Mouse (Mus musculus) frontal cortex, postnatal 25 days (tissue): Measurements from ENCODE around the gene Srsf3.
"Not testable (repeated sequence)": the region's sequence is repeated elsewhere in the genome, so short reads cannot be mapped to it uniquely, and the experiment has no call there.

ENCODE experiments used
- DNase-seq, 2 experiments: peaks; one replicate each; pipeline ENCODE4 v3.0.0; 2022; ENCODE audit warnings: low spot score in 2 of 2

Srsf3 gene

DNA sequence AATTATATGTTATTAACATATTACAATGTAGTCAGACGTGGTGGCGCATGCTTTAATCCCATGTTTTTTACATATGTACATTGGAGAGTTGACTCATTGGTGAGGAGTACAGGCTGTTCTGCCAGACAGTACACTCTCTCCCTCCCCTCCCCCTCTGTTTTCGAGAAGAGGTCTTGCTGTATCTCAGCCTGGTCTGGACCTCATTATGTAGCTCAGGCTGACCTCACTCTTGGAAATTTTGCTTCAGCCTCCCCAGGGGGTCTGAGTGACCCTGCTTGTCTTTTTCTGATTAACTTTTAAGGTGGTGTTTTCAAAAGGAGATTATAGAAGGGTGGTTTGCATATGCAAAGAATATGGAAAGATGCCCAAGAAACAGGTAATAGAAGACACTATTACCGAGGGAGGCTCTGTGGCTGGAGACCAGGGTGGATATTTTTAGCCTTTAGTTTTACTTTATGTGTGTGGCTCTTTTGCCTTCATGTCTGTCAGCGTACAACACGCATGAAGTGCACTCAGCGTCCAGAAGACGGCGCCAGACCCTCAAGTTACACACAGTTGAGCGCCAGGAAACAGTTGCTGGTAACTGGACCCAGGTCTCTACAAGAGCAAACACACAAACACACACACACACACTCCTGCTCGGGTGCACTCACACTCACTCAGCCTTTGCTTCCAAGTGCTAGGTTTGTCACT lies 14.0 kb upstream of the Srsf3 start:
- DNase-seq, result no peak

DNA sequence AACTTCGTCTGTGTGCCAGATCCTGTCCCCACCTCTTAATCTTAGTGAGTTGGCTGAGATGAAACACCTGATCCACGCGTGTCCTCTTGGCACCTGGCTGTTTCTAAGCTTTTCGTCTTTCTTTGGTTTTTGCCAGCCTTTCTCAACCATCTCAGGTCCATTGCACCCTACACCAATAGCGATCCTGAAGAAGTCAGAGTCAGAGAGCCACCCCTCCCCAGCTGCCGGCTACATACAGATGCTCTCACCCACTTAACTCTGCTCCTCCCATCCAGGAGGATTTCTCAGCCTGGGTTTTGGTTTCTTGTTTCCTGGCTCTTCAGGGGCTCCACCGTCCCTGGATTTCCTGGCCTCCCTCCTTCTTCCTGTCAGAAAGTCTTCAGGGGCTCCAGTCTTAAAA lies 13.0 kb upstream of the Srsf3 start:
- no peak for DNase-seq

DNA sequence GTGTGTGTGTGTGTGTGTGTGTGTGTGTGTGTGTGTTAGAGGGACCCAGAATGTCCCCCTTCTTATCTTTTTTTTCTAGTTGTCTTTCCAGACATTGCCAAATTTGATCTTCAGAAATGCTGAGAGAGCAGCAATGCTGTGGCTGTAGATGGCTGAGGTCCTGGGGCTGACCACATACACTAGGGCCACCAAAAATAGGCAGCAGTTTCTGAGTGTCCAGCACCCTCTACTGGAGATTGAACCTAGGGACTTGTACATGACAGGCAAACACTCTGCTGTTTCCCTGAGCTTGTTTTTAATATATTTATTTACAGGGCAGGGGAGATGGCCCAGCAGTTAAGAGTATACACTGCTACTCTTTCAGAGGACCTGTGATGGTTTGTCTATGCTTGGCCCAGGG lies 12.0 kb upstream of the Srsf3 start:
- DNase-seq, result no peak

DNA sequence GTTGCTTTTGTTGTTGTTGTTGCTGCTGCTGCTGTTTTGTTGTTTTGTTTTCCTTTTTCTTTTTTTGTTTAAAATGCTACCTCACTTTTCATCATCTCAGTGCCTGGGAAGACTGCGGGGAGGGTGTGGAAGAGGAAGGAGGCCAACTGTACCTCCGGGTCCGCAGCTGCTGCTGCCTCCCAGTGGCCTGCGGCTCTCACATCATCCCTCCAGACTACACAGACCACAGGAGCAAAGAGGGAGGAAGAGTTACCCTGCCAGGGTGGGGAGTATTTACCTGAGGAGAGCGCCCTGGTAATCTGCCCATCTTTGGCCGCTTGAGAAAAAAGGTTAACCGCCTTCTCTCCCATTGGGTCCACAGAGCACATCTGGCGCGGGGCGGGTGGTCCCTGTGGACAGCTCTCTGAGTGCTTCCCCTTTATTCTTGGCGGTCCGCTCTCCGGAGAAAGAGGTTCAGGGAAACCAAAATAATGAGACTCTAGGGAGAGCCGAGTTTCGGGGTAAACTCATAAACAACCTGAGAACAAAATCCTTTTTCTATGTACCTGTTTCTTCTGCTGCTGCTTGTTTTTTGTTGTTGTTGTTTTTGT lies 10.1 kb upstream of the Srsf3 start:
- DNase-seq, result no peak

DNA sequence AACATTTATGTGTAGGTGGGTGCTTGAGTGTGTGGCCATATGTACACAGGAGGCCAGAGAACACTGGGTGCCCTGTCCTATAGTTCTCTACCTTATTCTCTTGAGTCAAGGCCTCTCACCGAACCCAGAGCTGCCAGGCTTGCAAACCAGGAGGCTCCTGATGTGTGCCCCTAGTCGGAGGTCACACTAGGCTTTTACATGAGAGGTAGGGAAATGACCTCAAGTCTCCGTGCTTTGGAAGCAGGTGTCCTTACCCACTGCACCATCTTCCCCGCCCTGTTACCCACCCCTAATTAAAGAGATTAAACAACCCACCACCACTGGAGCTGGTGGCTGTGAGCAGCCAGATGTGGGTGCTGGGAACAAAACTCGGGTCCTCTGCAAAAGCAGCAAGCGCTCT lies 9.1 kb upstream of the Srsf3 start:
- DNase-seq, result no peak

DNA sequence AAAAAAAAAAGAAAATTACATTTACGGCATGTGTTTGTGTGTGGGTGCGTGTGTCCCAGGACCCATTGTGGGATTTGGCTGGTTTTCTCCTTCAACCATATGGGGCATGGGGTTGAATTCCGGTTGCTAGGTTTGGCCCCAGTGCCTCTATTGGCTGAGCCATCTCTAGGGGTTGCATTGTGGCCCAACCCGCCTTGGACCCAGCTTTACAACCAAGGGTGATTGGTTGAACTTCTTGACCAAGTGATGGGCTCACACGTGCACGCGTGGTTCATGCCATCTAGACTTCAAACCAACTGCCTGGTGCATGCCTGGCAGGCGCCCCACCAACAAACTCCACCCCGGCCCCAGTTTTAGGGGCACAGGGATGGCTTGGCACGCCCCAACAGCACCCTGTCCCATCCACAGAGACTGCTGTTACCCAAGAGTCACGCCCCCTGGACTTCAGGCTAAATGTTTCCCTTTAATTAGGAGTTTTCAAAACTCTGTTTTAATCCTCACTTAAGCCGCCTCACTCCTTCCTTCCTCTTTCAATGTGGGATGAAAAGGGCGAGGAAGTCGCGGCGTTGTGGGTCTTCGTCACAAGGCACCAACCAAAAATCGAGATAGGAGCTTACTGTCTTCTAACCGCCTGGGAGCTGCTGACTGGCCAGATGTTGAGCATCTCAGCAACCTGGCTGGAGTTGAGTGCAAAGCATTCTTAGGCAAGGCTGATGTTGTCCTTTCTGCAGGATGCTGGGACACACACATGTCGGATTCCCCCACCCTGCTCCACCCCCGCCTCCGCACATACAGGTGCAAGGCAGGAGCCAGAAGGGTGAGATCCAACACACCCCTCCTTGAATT lies 8.2 kb upstream of the Srsf3 start:
- no peak for DNase-seq

DNA sequence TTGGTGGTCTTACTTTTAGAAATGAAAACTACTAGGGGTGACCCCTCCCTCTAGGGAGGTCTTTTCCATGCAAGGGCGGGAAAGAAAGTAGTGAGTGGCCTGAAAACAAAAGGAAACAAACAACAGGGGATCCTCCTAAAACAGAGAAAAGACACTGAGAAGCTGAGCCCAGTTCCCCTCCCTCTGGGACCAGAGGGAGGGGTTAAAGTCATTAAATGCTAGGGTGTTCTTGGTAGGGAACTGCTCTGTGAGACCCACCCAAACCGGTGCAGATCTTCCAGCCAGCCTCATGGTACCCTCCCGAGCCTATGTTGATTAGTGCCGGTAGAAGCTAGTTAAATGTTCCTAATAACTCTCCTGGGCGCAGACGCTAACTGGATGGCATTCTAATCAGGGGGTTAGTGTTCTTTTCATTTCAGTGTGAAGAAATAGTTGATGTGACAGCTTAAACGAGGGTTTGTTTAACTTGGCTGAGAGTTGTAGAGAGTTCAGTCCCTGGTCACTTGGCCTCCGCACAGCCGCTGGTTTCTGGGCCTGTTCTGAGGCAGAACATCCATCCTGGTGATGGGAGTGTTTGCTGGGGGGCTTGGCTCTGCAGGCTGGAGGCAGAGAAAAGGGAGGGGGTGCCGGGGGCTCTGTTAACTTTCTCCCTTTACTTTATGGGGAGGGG lies 7.4 kb upstream of the Srsf3 start:
- DNase-seq, result no peak

DNA sequence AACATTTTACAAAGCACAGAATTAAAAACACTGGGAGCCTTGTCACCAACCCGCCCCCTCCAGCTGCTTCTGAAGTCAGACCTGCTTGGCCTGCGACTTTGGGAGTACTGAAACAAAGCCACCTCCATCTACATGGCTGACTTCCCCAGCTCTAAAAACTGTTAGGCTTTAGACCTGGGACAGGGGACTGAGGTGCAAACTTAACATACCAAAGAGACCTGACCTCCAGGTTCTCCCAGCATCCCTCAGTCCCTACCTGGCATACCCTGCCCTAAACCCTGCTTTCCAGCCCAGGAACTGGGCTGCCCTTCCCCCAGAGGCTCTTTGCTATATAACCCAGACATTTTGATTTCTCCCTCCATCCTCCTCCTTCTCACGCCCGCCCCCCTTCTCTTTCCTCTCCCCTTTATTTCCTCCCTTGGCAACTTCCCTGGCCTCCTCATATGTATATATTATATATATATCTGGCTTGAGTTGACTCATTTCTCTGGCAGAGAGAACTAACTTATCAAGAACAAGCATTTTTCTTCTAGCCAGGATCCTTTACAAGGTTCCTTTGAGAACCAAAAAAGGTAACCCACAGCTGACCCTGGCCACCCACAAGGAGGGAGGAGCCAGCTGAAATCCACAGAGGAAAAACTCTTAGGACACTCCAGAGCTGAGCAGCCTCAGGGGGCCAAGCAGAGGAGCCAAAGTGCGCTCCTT lies 5.6 kb upstream of the Srsf3 start:
- no peak for DNase-seq

DNA sequence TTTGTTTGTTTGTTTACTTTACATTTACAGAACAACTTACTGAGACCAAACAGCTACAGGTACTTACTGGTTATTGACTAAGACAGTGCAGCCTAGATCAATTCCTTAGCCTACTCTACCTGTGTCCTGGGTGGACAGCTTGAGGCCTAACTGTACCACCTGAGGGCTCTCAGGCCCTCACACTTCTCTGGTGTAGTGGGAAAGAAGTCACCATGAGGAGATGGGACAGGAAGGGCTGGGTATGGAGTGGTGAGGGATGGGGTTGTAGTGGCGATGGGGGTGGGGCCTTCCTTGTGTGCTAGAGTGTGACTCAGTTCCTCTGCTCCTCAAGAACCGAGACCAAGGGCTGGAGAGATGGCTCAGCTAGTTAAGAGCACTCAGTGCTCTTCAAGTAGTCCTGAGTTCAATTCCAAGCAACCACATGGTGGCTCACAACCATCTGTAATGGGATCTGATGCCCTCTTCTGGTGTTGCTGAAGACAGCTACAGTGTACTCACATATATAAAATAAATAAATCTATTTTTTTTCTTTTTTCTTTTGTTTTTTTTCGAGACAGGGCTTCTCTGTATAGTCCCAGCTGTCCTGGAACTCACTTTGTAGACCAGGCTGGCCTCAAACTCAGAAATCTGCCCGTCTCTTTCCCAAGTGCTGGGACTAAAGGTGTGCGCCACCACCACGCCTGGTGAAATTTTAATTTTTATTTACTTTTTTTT lies 1.9 kb upstream of the Srsf3 start:
- no peak for DNase-seq

DNA sequence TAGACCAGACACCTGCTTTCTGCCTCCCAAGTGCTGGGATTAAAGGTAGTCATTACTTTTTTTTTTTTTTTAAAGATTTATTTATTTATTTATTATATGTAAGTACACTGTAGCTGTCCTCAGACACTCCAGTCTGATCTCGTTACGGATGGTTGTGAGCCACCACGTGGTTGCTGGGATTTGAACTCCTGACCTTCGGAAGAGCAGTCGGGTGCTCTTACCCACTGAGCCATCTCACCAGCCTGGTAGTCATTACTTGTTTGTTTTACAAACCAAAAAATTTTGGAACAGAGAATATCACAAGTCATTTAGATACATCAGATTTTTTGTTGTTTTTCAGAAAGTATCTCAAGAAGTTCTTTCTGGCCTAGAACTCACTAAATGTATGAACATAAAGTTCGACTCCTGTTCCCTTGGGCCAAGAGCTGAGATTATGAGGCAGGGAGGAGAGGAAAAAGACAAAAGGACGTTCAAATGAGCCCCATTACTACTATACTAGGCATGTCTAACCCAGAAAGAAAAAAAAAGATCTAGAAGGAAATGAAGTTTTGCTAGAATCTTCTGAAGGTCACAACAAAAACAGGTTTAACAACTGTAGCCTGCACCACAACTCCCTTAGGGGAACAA lies 1.2 kb upstream of the Srsf3 start:
- DNase-seq, result not testable (repeated sequence)

DNA sequence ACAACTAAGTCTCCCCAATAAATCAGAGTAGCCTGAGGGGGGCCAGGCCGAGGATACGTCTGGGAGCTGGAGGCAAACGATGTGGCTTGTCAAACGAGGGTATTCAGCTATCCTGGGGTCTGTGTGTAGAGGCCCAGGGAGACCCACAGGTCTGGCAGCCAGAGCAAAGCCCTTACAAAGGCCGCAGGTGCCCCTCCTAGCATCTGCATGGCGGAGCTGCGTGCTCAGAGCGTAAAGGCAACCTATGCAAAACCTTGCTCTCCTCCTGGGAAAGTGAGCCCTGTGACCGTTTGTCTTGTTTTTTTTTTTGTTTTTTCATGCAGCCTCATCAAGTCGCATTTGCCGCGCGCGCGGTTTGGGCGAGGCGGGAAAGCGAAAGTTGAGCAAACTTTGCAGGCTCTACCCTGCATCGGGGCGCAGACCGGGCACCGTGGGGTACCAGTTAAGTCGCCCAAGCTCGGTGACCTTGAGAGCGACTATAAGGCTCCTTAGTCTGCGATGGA lies 606 bp upstream of the Srsf3 start:
- DNase-seq, result no peak

DNA sequence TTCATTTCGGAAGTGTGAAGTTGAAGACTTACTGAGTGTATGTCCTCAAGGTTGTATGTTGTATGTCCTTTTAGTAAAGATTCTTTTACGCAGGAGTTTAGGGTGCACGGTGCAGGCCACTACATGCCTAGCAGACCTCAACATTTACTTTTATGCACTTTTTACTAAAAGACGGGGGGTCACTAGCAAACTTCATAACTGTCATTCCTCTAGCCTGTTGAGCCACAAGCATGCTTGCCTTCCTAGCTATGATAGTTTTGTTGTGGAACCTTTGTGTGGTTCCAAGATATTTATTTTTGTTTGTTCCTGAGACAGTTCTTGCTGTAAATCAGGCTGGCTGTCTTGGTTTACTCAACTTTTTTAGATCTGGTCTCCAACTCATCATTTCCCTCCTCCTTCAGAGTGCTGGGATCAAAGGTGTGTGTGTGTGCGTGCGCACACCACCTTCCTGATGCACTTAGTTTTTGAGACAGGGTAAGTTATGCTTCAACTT lies 1.2 kb downstream of the Srsf3 start:
- DNase-seq, result no peak

DNA sequence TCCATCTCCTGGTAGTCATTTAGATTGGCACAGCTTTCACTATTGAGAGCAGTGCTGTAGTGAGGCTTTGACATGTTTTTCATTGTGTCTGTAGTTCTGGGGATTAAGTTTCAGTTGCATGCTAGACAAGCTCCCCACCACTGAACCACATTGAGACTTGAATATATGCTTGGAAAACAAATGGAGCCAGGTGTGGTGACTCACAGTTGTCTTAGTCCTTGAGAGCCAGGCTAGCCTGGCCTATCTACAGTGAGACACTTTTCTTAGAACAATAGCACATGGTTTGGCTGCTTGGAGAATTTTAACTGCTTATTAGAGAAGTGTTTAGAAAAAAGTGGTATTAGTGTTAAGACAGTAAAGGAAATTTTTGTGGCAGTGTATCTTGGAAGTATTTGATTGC lies 1.8 kb downstream of the Srsf3 start:
- no peak for DNase-seq

DNA sequence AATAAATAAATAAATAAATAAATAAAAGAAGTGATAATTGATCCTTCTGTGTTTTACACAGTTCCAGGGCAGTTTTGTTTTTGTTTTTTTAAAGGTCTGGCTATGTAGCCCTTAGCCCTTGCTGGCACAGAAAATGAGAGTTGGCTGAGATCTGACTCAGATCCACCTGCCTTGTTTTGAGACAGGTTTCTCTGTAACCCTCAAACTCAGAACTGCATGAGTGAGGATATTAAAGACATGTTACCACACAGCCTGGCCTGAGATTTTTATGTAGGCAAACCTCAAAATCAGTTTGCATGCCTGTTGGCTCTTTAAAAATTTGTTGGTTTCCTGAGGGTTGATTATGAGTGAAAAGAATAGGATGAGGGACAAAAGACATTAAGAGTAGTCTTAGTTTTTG lies 3.1 kb downstream of the Srsf3 start:
- DNase-seq, result no peak

DNA sequence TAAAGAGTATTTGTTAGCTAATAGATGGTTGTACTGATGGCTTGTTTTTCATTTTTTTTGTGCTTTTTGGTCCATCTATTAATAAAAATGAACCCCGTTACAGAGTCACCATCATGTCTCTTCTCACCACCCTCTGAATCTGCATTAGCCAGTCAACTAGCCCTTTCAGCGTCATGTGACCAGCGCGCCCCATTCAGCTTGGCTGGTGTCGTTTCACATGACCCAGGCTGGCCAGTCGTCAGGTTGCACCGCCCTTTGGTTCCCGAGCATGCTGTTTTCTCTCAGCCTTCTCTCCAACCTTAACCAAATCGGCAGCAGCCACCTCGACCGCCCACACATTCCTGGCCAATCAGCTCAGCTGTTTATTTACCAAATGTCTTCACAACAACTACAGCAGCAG lies 6.9 kb downstream of the Srsf3 start:
- no peak for DNase-seq

DNA sequence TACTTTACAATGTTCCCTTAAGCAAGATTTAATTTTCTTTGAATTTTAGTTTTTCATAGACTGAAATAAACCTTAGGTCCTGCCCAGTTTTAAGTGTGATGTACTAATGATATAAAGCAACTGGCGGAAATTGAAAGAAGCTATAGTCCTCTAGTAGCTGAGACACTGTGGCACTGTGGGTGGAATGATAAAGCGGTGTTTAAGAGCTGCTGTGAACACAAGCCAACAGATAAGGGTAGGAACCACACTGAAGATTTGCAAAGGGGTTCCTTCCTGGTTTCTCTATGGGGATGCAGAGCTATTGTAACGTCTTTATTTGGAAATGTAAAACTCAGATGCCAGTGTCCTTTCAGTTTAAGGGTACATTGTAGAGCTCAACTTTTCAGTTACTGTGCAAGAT lies 9.2 kb downstream of the Srsf3 start:
- DNase-seq, result not testable (repeated sequence)

DNA sequence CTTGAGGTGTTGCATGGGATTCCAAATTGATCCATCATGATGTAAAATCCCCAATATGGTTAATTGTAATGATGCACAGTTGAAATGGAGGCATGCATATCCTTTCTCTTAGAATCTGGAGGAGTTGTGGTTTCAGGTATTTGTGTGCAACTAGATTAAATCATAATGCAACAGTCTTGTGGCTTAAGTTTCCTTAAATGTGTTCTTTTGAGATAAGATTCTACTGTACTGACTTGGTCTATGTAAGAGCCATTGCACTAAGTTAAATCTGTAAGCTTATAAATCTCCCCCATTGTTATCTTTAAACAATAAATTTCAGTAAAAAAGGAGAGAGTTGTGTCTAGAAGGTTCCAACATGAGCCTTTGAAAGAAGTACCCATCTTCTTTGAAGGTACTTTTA lies 10.1 kb downstream of the Srsf3 start:
- no peak for DNase-seq

DNA sequence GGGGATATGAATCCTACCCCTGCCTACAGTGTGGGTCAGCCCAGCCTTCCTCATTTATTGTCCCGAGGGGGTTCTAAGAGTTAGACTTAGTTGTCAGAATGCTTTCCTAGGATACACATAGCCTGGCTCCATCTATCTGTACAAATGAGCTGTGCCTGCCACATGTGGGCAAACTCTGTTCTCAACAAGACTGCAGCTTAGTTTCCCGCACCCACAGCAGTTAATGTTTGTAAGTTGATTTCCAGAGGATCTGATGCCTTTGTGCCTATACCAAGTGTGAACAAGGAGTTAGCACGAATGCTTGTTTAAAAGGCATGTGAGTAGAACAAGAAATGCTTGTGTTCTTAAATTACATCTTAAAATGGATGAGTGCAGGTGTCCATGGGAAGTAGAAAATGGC lies 11.2 kb downstream of the Srsf3 start:
- DNase-seq, result no peak

DNA sequence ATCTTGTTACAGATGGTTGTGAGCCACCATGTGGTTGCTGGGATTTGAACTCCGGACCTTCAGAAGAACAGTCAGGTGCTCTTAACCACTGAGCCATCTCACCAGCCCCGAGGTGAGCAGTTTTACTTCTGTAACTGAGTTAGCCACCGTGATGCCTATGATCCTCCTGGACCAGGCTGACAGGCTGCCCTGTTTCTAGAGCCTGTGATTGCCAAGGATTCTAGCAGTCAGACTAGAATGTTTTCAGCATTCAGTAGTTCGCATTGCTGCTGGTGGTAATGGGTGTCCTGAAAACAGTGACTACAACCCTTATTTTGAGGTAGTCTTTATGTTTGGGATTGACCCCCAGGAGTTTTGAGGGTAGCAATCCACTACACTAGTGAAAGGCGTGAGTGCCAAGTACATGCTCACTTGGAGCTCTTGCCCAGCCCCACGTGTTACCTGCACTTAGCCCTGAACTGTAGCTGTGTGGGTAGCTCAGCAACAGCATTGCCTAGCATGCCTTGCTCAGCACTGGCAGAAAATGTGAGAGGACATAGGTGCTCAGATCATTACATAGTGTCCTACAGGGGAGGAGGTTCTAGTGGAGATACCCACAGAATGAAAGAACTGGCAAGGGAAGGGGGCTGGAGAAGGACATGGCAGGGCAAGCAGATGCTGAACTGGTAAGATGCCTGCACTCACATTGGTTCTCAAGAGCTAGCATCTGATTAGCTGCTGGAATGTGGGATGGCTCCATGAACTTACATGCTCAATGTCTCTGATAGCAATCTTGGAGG lies 11.9 kb downstream of the Srsf3 start:
- DNase-seq, result no peak

DNA sequence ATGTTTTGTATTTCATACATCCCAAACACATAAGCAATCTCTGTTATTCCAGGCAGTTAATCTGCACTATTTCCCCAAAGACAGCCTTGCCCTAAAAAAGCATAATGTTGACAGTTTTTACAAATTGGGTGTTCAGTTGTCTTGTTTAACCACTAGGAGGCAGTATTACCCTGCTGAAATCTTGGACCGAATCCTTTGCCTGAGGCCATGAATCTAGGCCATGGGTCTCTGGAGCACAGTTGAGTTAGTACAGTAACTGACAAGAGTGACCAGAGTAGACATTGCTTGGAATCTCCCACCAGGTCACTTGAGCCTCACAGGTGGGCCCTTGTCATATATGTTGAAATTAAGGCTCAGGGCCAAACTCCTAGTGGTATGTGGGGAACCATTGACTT lies 12.5 kb downstream of the Srsf3 start:
- no peak for DNase-seq
